Mouse (Mus musculus): ENCODE results near the gene Cyp2j12.
"Not testable (repeated sequence)": the region's sequence is repeated elsewhere in the genome, so short reads cannot be mapped to it uniquely, and the experiment has no call there.

Gene Cyp2j12

GRCm38 (mm10) chr4:96140732-96141467, at the start of gene Cyp2j12:
TSS of gene Cyp2j12 (minus strand) at chr4:96141152.
- no peak for DNase-seq (ENCODE audit: low spot score in 2 of 2)

- DNase-seq (ENCODE audit: low spot score in 2 of 2): not testable (repeated sequence)
These were observed 48.4 kb upstream of the Cyp2j12 start for GRCm38 (mm10) chr4:96189321-96189720.

GRCm38 (mm10) chr4:96188671-96189070, 47.7 kb upstream of the Cyp2j12 start:
- not testable (repeated sequence) for DNase-seq (ENCODE audit: low spot score in 2 of 2)

- DNase-seq (ENCODE audit: low spot score in 2 of 2): not testable (repeated sequence)
These were observed 47.2 kb upstream of the Cyp2j12 start for GRCm38 (mm10) chr4:96188146-96188545.

- not testable (repeated sequence) for DNase-seq (ENCODE audit: low spot score in 2 of 2)
These were observed 43.8 kb upstream of the Cyp2j12 start for GRCm38 (mm10) chr4:96184716-96185115.

GRCm38 (mm10) chr4:96162839-96163238, 21.9 kb upstream of the Cyp2j12 start:
- DNase-seq (ENCODE audit: low spot score in 2 of 2): no peak

- DNase-seq (ENCODE audit: low spot score in 2 of 2): no peak
These were observed 20.6 kb upstream of the Cyp2j12 start for GRCm38 (mm10) chr4:96161575-96161974.

GRCm38 (mm10) chr4:96139226-96139625, 1.7 kb downstream of the Cyp2j12 start:
- no peak for DNase-seq (ENCODE audit: low spot score in 2 of 2)

GRCm38 (mm10) chr4:96134246-96134645, 6.7 kb downstream of the Cyp2j12 start:
- no peak for DNase-seq (ENCODE audit: low spot score in 2 of 2)

- no peak for DNase-seq (ENCODE audit: low spot score in 2 of 2)
These were observed 44.1 kb downstream of the Cyp2j12 start for GRCm38 (mm10) chr4:96096841-96097240.

- no peak for DNase-seq (ENCODE audit: low spot score in 2 of 2)
These were observed 49.1 kb downstream of the Cyp2j12 start for GRCm38 (mm10) chr4:96091869-96092268.

- DNase-seq (ENCODE audit: low spot score in 2 of 2): not testable (repeated sequence)
These were observed 51.5 kb downstream of the Cyp2j12 start for GRCm38 (mm10) chr4:96089356-96090048.

GRCm38 (mm10) chr4:96078308-96078707, 62.6 kb downstream of the Cyp2j12 start:
- no peak for DNase-seq (ENCODE audit: low spot score in 2 of 2)

GRCm38 (mm10) chr4:96077261-96078125, 63.5 kb downstream of the Cyp2j12 start, which contains the start of gene Cyp2j13:
TSS of gene Cyp2j13 (minus strand) at chr4:96077546.
- peak; percentile 24 to 37 for DNase-seq (ENCODE audit: low spot score in 2 of 2)

- DNase-seq (ENCODE audit: low spot score in 2 of 2): no peak
These were observed 78.9 kb downstream of the Cyp2j12 start for GRCm38 (mm10) chr4:96062045-96062444.

GRCm38 (mm10) chr4:96060106-96060505, 80.8 kb downstream of the Cyp2j12 start:
- DNase-seq (ENCODE audit: low spot score in 2 of 2): no peak
